Mouse (Mus musculus): ENCODE data around the gene Stra8. TPM values are rescaled to one million over a fixed set of nuclear protein-coding genes. Genes with fewer than 3 reads are reported as not detected.

Stra8 gene
- polyA plus RNA-seq, 1 experiment, result not detected

DNA sequence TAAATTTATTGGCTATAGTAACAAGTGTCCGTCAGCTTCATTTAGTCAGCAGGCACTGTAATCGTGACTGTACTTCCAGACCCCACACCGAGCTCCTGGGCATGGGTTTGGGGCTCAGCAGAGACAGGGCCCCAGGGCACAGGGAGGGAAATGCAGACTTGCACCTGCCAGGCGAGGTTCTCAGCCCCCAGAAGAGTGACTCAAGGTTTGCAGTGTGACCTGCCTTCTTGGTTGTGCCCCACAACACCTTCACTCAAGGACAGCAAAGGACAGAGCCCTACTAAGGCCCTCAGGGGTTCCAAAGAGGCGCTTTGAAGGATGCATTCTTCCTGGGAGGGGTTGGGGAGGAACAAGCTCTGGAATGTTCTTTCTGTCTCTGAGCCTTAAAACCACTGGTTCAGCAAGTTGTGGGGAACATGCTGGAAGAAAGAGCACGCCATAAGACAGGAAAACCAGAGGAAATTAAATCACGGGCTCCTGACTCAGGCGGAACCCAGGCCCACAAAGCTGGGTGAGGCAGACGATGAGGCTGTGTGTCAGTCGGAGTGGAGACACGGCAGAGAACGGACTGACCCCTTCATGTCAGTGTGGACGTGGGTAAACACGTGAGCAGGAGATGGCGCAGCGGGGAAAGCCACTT lies 40.7 kb upstream of the Stra8 start:
- H3K4me3 ChIP-seq (ENCODE audit: insufficient read depth, low read length), result no peak overlapping the region
- H3K4me1 ChIP-seq (ENCODE audit: control insufficient read depth, insufficient read depth, low read length), result peaks cover 28% of the 10 kb centered on the region
- TF ChIP-seq CTCF (IDR thresholded peaks at IDR 0.05; ENCODE audit: low read depth, low read length) (no peak), POLR2A (IDR thresholded peaks at IDR 0.05; ENCODE audit: borderline replicate concordance, low read depth, low read length) (no peak)
- peak overlapping the region; percentile 52 for H3K27ac ChIP-seq (ENCODE audit: insufficient read depth, low read depth, low read length)

DNA sequence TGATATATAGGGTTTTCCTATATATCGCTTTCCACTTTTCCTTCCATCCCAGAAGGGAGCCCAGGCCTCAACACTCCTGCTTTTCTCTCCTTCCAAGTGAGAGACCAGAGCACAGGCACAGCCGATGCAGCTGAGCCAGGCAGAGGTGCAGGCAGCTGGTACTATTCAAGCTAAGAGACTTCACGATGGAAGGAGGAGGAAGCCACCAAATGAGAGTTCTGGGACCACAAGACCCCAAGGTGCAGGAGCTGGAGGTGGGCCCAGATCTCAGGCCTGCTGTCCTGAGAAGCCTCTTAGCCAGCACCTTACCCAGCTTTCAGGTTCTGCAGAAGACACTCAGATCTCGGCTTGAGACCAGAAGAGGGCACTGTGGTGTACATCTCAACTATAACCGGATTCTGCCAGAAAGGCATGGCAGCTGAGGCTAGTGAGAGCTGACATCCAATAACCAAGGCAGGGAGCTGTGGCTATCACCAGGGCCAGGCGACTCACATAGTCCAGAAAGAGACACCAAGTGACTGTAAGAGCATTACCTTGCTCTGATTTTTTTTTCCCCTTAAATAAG lies 40.0 kb upstream of the Stra8 start:
- peaks cover 20% of the 10 kb centered on the region for H3K4me1 ChIP-seq (ENCODE audit: control insufficient read depth, insufficient read depth, low read length)
- no peak overlapping the region for H3K4me3 ChIP-seq (ENCODE audit: insufficient read depth, low read length)
- H3K27ac ChIP-seq (ENCODE audit: insufficient read depth, low read depth, low read length), result peak overlapping the region; percentile 46
- peak; percentile 41 for TF ChIP-seq CTCF (IDR thresholded peaks at IDR 0.05; ENCODE audit: low read depth, low read length)
- no peak for TF ChIP-seq POLR2A (IDR thresholded peaks at IDR 0.05; ENCODE audit: borderline replicate concordance, low read depth, low read length)

DNA sequence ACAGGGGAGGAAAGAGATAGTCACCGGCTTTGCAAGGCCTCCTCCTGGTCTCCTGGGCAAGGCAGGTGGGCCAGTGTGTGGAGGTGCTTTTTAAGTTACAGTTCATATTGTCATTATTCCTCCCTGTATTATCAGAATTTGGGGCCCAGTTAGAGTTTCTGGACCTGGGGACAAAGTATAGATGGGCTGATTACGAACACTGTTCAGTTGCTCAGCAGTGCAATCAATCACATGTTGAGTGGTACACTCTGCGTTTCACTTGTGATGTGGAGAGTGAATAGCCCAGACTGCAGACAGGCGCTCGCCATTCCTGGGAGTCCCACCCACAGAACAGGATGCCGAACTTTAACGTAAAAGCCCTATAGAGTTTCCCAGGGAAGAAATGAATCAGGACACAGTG lies 35.2 kb upstream of the Stra8 start:
- no peak overlapping the region for H3K4me3 ChIP-seq (ENCODE audit: insufficient read depth, low read length)
- TF ChIP-seq CTCF (IDR thresholded peaks at IDR 0.05; ENCODE audit: low read depth, low read length) (no peak), POLR2A (IDR thresholded peaks at IDR 0.05; ENCODE audit: borderline replicate concordance, low read depth, low read length) (no peak)
- H3K4me1 ChIP-seq (ENCODE audit: control insufficient read depth, insufficient read depth, low read length), result no peaks in the 10 kb centered on the region
- H3K27ac ChIP-seq (ENCODE audit: insufficient read depth, low read depth, low read length), result no peak overlapping the region

DNA sequence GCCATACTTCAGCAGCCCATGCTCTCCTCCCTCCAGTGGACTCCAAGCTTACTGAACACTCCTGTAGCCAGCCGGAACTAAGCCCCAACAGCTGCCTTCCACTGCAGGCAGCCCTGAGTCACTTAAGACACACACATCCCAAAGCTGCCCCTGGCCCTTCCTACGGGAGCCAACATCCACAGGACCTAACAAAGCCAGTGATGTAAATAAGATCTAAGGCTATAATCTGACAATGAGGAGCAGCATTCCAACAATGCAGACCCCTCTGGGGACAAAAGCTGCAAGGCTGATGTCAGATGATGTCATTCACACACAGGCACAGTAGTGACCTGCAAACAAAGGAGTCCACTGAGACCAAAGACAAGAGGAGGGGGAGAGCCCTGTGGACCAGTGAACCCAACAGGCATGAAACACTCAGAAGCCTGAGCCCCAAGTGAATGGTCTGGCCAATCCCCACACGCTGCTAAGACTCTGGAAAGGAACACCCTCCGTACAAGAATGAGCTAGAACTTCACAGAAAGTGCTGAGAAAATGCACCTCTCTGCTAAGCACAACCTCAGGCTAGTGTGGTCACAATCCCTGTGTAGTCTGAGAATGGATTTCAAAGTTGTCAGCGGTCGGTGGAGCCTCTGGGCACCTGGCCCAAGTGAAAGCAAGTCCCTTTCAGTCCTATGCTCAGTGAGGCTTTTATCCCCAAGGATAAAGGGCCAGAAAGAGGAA lies 32.7 kb upstream of the Stra8 start:
- no peak overlapping the region for H3K27ac ChIP-seq (ENCODE audit: insufficient read depth, low read depth, low read length)
- TF ChIP-seq CTCF (IDR thresholded peaks at IDR 0.05; ENCODE audit: low read depth, low read length), result no peak
- TF ChIP-seq POLR2A (IDR thresholded peaks at IDR 0.05; ENCODE audit: borderline replicate concordance, low read depth, low read length), result no peak

DNA sequence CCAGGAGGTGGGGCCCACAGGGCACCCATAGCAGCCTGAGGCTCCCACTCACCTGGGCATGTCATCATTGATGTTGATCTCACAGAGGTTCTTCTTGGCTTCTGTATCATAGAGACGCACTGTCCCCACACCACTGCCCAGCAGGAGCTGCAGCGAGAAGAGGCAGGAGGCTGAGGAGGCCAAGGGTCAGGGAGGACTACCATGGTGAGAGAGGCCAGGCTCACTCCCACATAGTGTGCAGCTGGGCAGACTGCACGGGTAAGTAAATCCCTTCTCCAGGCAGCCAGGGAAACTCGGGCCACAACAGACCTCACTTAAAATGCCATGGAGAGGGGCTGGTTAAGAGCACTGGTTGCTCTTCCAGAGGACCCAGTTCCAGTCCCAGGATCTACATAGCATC lies 30.8 kb upstream of the Stra8 start:
- TF ChIP-seq POLR2A (IDR thresholded peaks at IDR 0.05; ENCODE audit: borderline replicate concordance, low read depth, low read length) (no peak), CTCF (IDR thresholded peaks at IDR 0.05; ENCODE audit: low read depth, low read length) (no peak)

More for the DNA sequence above, 32.7 kb upstream of the Stra8 start:
- no peaks in the 10 kb centered on the region for H3K4me1 ChIP-seq (ENCODE audit: control insufficient read depth, insufficient read depth, low read length)
- H3K4me3 ChIP-seq (ENCODE audit: insufficient read depth, low read length), result no peak overlapping the region

DNA sequence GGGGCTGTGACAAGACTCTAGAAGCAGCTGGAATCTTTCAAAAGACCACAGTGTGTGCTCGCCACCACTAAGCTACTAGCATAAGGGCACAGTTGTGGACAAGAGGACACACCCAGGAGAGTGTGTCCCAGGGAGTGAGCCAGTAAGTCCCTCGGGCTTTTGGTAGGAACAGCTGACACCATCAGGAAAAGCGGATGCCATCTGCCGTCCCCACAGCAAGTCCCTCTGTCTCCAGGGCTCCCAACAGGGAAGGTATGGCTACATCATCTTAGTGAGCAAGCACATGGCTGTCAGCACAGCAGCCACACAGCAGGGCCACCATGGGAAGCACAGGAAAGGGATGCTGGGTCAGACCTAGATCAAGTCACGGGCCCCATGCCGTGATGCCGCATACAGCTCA lies 24.4 kb upstream of the Stra8 start:
- TF ChIP-seq CTCF (IDR thresholded peaks at IDR 0.05; ENCODE audit: low read depth, low read length) (no peak), POLR2A (IDR thresholded peaks at IDR 0.05; ENCODE audit: borderline replicate concordance, low read depth, low read length) (no peak)
- H3K4me1 ChIP-seq (ENCODE audit: control insufficient read depth, insufficient read depth, low read length), result peaks cover 3% of the 10 kb centered on the region; the same call in 1 of the 2 replicates
- no peak overlapping the region for H3K27ac ChIP-seq (ENCODE audit: insufficient read depth, low read depth, low read length)
- no peak overlapping the region for H3K4me3 ChIP-seq (ENCODE audit: insufficient read depth, low read length)

More for the DNA sequence above, 30.8 kb upstream of the Stra8 start:
- Histone ChIP-seq H3K4me1 (ENCODE audit: control insufficient read depth, insufficient read depth, low read length) (no peaks in the 10 kb centered on the region), H3K4me3 (ENCODE audit: insufficient read depth, low read length) (no peak overlapping the region), H3K27ac (ENCODE audit: insufficient read depth, low read depth, low read length) (no peak overlapping the region)

DNA sequence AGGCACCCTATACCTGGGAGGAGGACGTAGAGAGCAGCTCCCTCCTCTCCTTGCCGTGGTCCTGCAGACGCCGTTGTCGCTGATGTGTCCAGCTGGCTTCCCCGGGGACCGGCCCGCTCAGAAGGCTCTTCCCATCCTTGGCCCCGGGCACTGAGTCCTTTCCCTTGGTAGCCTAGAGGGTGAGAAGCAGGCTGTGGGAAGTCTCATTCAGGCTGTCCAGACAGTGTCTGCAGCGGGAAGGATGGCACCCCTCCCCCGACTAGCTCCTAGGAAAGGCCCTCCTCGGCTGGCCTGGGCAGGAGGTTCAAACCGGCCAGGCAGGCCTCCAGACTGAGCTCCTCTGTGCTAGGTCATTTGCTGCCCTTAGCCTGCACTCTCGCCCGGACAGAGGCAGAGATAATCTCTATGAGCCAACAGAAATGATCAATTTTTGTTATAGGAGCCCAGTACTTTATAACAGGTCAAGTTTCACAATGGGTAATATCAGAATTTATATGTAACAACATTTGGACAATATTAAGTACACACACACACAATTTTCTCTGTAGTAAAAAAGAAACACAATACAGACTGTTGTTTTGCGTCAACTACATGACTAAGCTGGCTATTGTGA lies 23.7 kb upstream of the Stra8 start:
- no peak overlapping the region for H3K4me3 ChIP-seq (ENCODE audit: insufficient read depth, low read length)
- H3K4me1 ChIP-seq (ENCODE audit: control insufficient read depth, insufficient read depth, low read length), result peaks cover 8% of the 10 kb centered on the region; the same call in 1 of the 2 replicates
- H3K27ac ChIP-seq (ENCODE audit: insufficient read depth, low read depth, low read length), result no peak overlapping the region
- TF ChIP-seq POLR2A (IDR thresholded peaks at IDR 0.05; ENCODE audit: borderline replicate concordance, low read depth, low read length) (no peak), CTCF (IDR thresholded peaks at IDR 0.05; ENCODE audit: low read depth, low read length) (no peak)

DNA sequence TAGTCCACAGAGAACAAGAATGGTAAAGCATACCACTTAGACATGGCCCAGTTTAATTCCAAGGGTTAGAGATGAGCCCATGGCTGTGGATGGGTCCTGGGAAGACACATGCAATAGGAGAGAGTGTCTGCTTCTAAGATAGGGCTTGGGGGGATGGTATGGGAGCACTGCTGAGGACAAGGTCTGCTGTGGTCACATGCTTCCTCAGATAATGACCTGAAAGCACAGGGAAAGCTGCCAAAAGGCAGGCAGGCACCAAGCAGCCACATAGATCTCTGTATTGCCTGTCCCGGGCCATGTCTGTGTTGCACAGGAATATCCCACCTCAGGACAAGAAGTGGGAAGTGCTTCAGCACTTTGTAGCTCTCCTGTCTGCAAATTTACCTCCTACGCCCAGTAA lies 20.8 kb upstream of the Stra8 start:
- H3K27ac ChIP-seq (ENCODE audit: insufficient read depth, low read depth, low read length), result no peak overlapping the region
- H3K4me1 ChIP-seq (ENCODE audit: control insufficient read depth, insufficient read depth, low read length), result peaks cover 32% of the 10 kb centered on the region
- H3K4me3 ChIP-seq (ENCODE audit: insufficient read depth, low read length), result no peak overlapping the region
- no peak for TF ChIP-seq POLR2A (IDR thresholded peaks at IDR 0.05; ENCODE audit: borderline replicate concordance, low read depth, low read length)
- no peak for TF ChIP-seq CTCF (IDR thresholded peaks at IDR 0.05; ENCODE audit: low read depth, low read length)

DNA sequence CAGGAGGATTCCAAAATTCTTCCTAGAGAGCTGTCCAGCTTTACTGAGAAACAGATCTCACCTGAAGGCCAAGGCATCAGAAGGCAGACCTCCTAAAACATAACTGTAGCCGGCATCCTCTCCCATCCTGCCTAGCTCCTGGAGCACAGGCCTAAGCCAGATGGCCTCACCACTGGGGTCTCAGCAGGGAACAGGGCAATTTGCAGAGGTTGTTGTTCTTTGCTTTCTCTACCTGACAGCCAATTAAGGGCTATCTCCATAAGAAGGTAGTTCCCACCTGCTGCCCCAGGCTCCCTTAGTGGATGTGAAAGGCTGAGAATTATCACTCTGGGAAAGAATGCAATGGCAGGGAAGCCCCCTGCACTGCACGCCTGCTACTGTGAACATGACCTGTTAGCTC lies 19.0 kb upstream of the Stra8 start:
- H3K4me1 ChIP-seq (ENCODE audit: control insufficient read depth, insufficient read depth, low read length), result peaks cover 49% of the 10 kb centered on the region
- no peak overlapping the region for H3K4me3 ChIP-seq (ENCODE audit: insufficient read depth, low read length)
- TF ChIP-seq CTCF (IDR thresholded peaks at IDR 0.05; ENCODE audit: low read depth, low read length) (no peak), POLR2A (IDR thresholded peaks at IDR 0.05; ENCODE audit: borderline replicate concordance, low read depth, low read length) (no peak)
- no peak overlapping the region for H3K27ac ChIP-seq (ENCODE audit: insufficient read depth, low read depth, low read length)

All from bone marrow macrophage, adult 2 months (primary cell).